Mouse (Mus musculus) kidney, adult 2 months (tissue): ENCODE measurements around the gene Actr10.

Experiments
- CTCF ChIP-seq: fragments of 200-500 bp; conservative IDR thresholded peaks from 2 replicates; pipeline ENCODE4 v1.5.1; 2011; ENCODE audit warnings: low read depth, mild to moderate bottlenecking, control low read depth, low read length, moderate library complexity, mixed read lengths; ENCODE audit not compliant: insufficient read depth, insufficient read length
- POLR2A ChIP-seq: fragments of 200-500 bp; IDR thresholded peaks from one replicate; pipeline ENCODE4 v1.6.1; 2011; ENCODE audit warnings: low read depth, low read length, control low read depth

DNA sequence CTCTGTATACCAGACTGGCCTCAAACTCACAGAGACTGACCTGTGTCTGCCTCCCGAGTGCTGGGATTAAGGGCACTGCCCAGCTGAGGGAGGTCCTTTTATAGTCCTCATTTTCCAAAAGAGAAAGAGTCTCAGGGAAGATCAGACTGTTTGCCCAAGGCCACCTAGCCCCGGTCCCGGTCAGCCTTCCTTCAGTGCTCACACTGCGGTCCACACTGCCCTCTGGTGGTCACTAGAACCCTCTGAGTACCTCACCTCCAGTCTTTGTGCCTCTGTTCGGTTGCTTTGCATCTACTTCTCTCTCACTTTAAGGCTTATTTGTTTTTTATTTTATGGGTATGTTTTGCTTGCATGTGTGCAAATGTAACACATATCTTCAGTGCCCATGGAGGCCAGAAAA lies 26.6 kb upstream of the Actr10 start:
- no peak for TF ChIP-seq POLR2A
- TF ChIP-seq CTCF = peak; percentile 92
